Mouse (Mus musculus) monocyte, adult 5-6 weeks (primary cell): Measurements from ENCODE around the gene Plod3. TPM values are rescaled to one million over a fixed set of nuclear protein-coding genes. Genes with fewer than 3 reads are reported as not detected.

Experiments used
- ATAC-seq: fragments of 153-309, 156-312 bp; replicated peaks from 2 replicates; pipeline ENCODE4 v1.8.0; 2017; ENCODE audit warnings: mild to moderate bottlenecking; ENCODE audit not compliant: low TSS enrichment, insufficient number of reproducible peaks, severe bottlenecking, poor library complexity, low FRiP score
- total RNA-seq: library from RNA; stranded (forward); fragments of 200-1000, 200-491, 200-594 nt; gene quantifications from 3 replicates; pipeline ENCODE4 v1.2.3, GENCODE M21; 2017

The Plod3 gene
- total RNA-seq, 1 experiment from 2014 or later, result 205 TPM

DNA sequence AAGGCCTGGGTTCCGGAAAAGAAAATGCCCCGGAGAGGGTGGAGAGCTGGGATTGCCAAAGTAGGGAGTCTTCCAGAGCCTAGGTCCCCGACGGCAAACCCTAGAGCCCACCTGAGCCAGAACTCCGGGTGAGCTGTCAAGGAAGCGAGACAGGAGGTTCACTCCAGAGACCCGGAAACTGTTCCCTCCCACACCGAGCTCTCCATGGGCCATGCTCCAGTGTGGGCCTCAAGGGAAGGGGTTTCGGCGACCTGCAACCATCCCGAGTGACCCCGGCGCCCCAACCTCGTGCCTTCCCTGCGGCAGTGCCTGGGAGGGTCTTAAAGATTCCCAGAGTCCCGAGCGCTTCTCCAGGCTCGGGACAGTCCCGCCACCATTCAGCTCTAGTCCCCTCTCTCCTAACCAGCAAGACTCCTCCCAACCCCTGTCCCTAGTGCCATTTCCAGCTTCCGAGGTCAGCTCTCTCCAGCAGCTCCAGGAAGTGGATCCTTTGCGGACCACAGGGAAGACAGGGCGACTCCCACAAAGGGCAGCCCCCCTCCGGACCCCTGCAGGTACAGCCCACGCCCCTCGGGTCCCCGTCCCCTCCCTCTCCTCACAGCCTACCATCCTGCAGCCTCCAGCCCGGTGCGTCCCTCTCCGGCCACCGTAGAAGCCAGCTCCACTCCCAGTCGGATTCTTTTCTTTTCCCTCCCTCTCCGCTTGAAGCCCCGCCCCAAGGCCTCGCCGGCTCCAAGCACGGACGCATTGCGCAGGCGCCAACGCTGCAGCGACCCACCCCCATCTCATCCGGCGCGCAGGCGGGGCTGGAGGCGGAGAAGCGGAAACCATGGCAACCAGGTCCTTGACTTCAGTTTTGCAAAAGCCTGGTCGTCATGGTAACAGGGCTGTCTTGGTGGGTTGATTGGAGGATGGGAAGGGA, 58.8 kb downstream of the Plod3 start, which contains the start of gene Ap1s1:
TSS of gene Ap1s1 (minus strand) at position 734 of the 922 bp plus-strand sequence.
- ATAC-seq, result peak; percentile 77

Other genes starting within 250 kb of the Plod3 start
- gene Col26a1, start 103.8 kb upstream of the Plod3 start, total RNA-seq, result not detected in 3 replicates
- gene Ift22, start 78.9 kb upstream of the Plod3 start, total RNA-seq, result 2.3 to 8.5 TPM (median 3.4 TPM) in 3 replicates
- 159 to 216 TPM (median 206 TPM) in 3 replicates for gene Fis1, start 33.7 kb upstream of the Plod3 start, total RNA-seq
- gene Cldn15, start 20.4 kb upstream of the Plod3 start, total RNA-seq, result 1.7 to 5.1 TPM (median 1.8 TPM) in 3 replicates
- 21.8 to 58.2 TPM (median 38.8 TPM) in 3 replicates for gene Znhit1, start 1.0 kb downstream of the Plod3 start, total RNA-seq
- not detected in 3 replicates for gene Vgf, start 39.4 kb downstream of the Plod3 start, total RNA-seq
- gene Ap1s1, start 59.1 kb downstream of the Plod3 start, total RNA-seq, result 11.6 to 30.8 TPM (median 18.7 TPM) in 3 replicates
- not detected in 3 replicates for gene Serpine1, start 85.2 kb downstream of the Plod3 start, total RNA-seq
- 36.1 to 76.1 TPM (median 37.9 TPM) in 3 replicates for gene Trim56, start 129.2 kb downstream of the Plod3 start, total RNA-seq
- gene Muc3, start 162.3 kb downstream of the Plod3 start, total RNA-seq, result not detected in 3 replicates
- not detected in 3 replicates for gene Muc3a, start 225.4 kb downstream of the Plod3 start, total RNA-seq